Mouse (Mus musculus): Measurements from ENCODE around the gene Pax7. TPM values are rescaled to one million over a fixed set of nuclear protein-coding genes. Genes with fewer than 3 reads are reported as not detected.

The Pax7 gene
- total and polyA plus RNA-seq, 3 experiments: not detected

DNA sequence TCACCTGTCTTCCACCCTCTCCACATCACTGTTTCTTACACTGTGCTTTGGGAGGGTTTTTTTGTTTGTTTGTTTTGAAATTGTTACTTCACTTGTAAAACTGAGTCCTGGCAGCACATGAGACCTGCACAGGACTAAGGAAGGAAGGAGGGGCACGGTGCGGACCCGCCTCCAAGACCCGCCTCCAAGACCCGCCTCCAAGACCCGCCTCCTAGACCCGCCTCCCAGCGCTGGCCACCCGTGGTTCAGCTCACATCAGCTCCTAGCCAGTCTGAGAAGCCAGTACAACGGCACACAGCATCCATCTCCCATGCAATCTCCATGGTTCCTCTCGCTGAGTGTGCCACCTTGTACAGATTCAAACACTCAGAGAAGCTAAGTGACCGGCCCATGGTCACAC, 38.4 kb upstream of the Pax7 start:
- no peak for TF ChIP-seq SIN3A (IDR thresholded peaks at IDR 0.05; ENCODE audit: low read length)
- TF ChIP-seq ZC3H11A (IDR thresholded peaks at IDR 0.05; ENCODE audit: low read depth, low read length): no peak
- TF ChIP-seq CHD2 (IDR thresholded peaks at IDR 0.05; ENCODE audit: low read length): no peak
- TF ChIP-seq POLR2AphosphoS2 (IDR thresholded peaks at IDR 0.05; ENCODE audit: low read depth, low read length): no peak
- TF ChIP-seq CTCF (conservative IDR thresholded peaks at IDR 0.05 in 1 of 2, IDR thresholded peaks at IDR 0.05 in 1 of 2; ENCODE audit: low read depth in 2 of 2, low read length in 2 of 2): no peak
- TF ChIP-seq MXI1 (IDR thresholded peaks at IDR 0.05; ENCODE audit: low read depth, low read length): no peak
- no peak for TF ChIP-seq RCOR1 (conservative IDR thresholded peaks at IDR 0.05; ENCODE audit: low read depth, low read length)
- no peak for TF ChIP-seq MAFK (IDR thresholded peaks at IDR 0.05; ENCODE audit: insufficient replicate concordance, low read length)
- no peak for TF ChIP-seq MAZ (IDR thresholded peaks at IDR 0.05; ENCODE audit: low read depth, low read length)
- TF ChIP-seq MAX (IDR thresholded peaks at IDR 0.05; ENCODE audit: low read length): no peak
- no peak for TF ChIP-seq MEF2A (IDR thresholded peaks at IDR 0.05; ENCODE audit: borderline replicate concordance, low read depth, low read length)
- no peak for TF ChIP-seq HCFC1 (IDR thresholded peaks at IDR 0.05; ENCODE audit: low read depth, low read length)
- no peak for TF ChIP-seq NRF1 (IDR thresholded peaks at IDR 0.05; ENCODE audit: low read depth, low read length)
- TF ChIP-seq USF2 (conservative IDR thresholded peaks at IDR 0.05; ENCODE audit: low read depth, low read length): no peak
- no peak for TF ChIP-seq TBP (conservative IDR thresholded peaks at IDR 0.05; ENCODE audit: low read depth, low read length)
- TF ChIP-seq PAX5 (IDR thresholded peaks at IDR 0.05; ENCODE audit: low read length): no peak
- no peak for TF ChIP-seq JUN (IDR thresholded peaks at IDR 0.05; ENCODE audit: insufficient read depth, low read depth, low read length)
- DNase-seq (ENCODE audit: extremely low read depth): no peak
- no peak overlapping the region for H3K4me3 ChIP-seq (replicated peaks in 1 of 3; ENCODE audit: low read depth in 2 of 3, low read length in 2 of 3, poor library complexity in 1 of 3)
- no peaks in the 10 kb centered on the region for H3K36me3 ChIP-seq (replicated peaks in 1 of 2; ENCODE audit: control insufficient read depth in 1 of 2, insufficient read depth in 1 of 2, low read length in 1 of 2)
- no peak overlapping the region for H3K27ac ChIP-seq (ENCODE audit: insufficient read depth, low read depth)
- H3K4me1 ChIP-seq (ENCODE audit: control insufficient read depth in 1 of 2, insufficient read depth in 2 of 2): no peaks in the 10 kb centered on the region
- peaks cover 8% of the 10 kb centered on the region for H3K9me3 ChIP-seq (replicated peaks; ENCODE audit: low read length)
- no peak overlapping the region for H3K9ac ChIP-seq (ENCODE audit: insufficient read depth, low read depth)
- dilution Hi-C loops (cut with MboI; ENCODE audit: extremely low pct_ligation_motif_present, extremely low pct_unique_long_range_greater_than_20kb, low sequenced_read_pairs): no loop called here
- H3K4me2 ChIP-seq (ENCODE audit: insufficient read depth, low read depth, poor library complexity, severe bottlenecking): no peak overlapping the region
- in situ Hi-C loops (cut with MboI; ENCODE audit: low pct_ligation_motif_present, low pct_unique_long_range_greater_than_20kb, low sequenced_read_pairs): no loop called here
- H3K79me2 ChIP-seq (replicated peaks; ENCODE audit: control insufficient read depth, extremely low read depth, insufficient read depth, poor library complexity, severe bottlenecking): no peaks in the 10 kb centered on the region
- no peaks in the 10 kb centered on the region for H3K27me3 ChIP-seq (replicated peaks)

DNA sequence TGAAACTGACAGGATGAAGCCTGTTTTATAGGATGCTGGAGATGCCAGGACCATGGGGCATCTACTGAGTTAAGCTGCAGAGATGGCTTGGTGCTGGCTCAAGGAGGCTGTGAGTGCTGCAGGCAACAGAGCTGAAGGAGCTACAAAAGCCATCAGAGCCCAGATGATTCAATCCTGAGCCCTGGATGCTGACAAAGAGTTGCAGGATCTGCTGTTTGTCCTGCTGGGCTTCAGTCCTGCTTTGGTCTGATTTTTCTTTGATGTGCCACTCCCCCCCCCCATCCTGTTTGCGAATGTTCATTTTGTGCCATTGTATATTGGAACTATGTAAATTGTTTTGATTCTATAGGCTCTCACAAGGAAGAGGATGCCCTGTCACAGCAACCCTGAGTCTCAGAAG, 29.9 kb upstream of the Pax7 start:
- Histone ChIP-seq H3K9ac (ENCODE audit: insufficient read depth, low read depth) (no peak overlapping the region), H3K36me3 (replicated peaks in 1 of 2; ENCODE audit: control insufficient read depth in 1 of 2, insufficient read depth in 1 of 2, low read length in 1 of 2) (no peaks in the 10 kb centered on the region), H3K4me1 (ENCODE audit: control insufficient read depth in 1 of 2, insufficient read depth in 2 of 2) (no peaks in the 10 kb centered on the region), H3K4me3 (replicated peaks in 1 of 3; ENCODE audit: low read depth in 2 of 3, low read length in 2 of 3, poor library complexity in 1 of 3) (no peak overlapping the region), H3K79me2 (replicated peaks; ENCODE audit: control insufficient read depth, extremely low read depth, insufficient read depth, poor library complexity, severe bottlenecking) (no peaks in the 10 kb centered on the region), H3K27ac (ENCODE audit: insufficient read depth, low read depth) (no peak overlapping the region), H3K27me3 (replicated peaks) (peaks cover 13% of the 10 kb centered on the region), H3K9me3 (replicated peaks; ENCODE audit: low read length) (peaks cover 10% of the 10 kb centered on the region), H3K4me2 (ENCODE audit: insufficient read depth, low read depth, poor library complexity, severe bottlenecking) (no peak overlapping the region)
- dilution Hi-C loops (cut with MboI; ENCODE audit: extremely low pct_ligation_motif_present, extremely low pct_unique_long_range_greater_than_20kb, low sequenced_read_pairs): no loop called here
- in situ Hi-C loops (cut with MboI; ENCODE audit: low pct_ligation_motif_present, low pct_unique_long_range_greater_than_20kb, low sequenced_read_pairs): no loop called here
- no peak for DNase-seq (ENCODE audit: extremely low read depth)
- no peak for TF ChIP-seq CHD2 (IDR thresholded peaks at IDR 0.05; ENCODE audit: low read length)
- TF ChIP-seq NELFE (IDR thresholded peaks at IDR 0.05; ENCODE audit: low read depth, low read length): no peak
- no peak for TF ChIP-seq USF1 (IDR thresholded peaks at IDR 0.05; ENCODE audit: low read depth, low read length)
- TF ChIP-seq SIN3A (IDR thresholded peaks at IDR 0.05; ENCODE audit: low read length): no peak
- TF ChIP-seq MYC (IDR thresholded peaks at IDR 0.05; ENCODE audit: low read depth, low read length): no peak
- TF ChIP-seq HCFC1 (IDR thresholded peaks at IDR 0.05; ENCODE audit: low read depth, low read length): no peak
- TF ChIP-seq E2F4 (IDR thresholded peaks at IDR 0.05; ENCODE audit: insufficient replicate concordance, low read depth, low read length): no peak

All from CH12.LX (cell line).